Mouse (Mus musculus) C2C12 (cell line): ENCODE measurements around the gene Thrb.

Source experiments
- CTCF ChIP-seq: IDR thresholded peaks from one replicate; pipeline ENCODE4 v1.5.1; 2011; ENCODE audit not compliant: control insufficient read depth, insufficient read depth, insufficient read length
- MAX ChIP-seq: IDR thresholded peaks from one replicate; pipeline ENCODE4 v1.6.1; 2011; ENCODE audit warnings: mild to moderate bottlenecking, control low read depth

DNA sequence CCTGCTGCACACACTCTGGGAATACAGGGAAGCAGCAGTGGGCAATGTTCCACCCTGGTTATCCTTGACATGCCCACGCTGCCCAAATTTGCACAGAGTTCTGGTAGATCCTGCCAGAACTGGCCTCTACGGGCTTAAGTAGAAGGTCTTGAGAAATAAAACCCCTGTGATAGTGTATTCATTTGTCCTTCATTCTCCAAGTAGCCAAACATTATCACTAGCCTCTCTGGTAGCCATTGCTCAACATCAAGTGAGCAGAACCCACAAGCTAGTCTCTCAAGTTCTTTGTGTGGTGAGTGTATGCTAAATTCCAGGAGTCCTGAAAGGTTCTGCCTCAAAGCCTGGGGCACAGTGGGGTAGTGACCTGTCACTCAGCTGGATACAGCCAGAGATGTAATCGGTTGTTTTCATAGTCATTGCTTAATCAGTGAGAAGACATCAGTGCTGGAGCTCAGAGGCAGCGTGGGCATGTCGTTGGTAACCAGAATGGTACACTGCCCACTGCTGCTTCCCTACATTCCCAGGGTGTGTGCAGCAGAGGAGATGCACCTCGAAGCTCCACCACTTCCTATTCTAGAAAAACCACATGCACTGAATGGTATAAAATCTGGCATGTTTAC, 203.8 kb downstream of the Thrb start:
- no peak for TF ChIP-seq CTCF
- no peak for TF ChIP-seq MAX
